Mouse (Mus musculus) intestine, embryonic 15.5 days (tissue): ENCODE measurements around the gene Fam172a. TPM values are rescaled to one million over a fixed set of nuclear protein-coding genes. Genes with fewer than 3 reads are reported as not detected.

Experiments
- ATAC-seq: fragments of 200-750 bp; cut with Nextera tagmentation; 2 replicates; pipeline ENCODE4 v1.8.0; 2017; ENCODE audit warnings: moderate TSS enrichment, moderate library complexity
- H3K27ac ChIP-seq: fragments of 300-500 bp; sonication (generic); 2 replicates; pipeline ENCODE4 v1.5.1; 2015; ENCODE audit warnings: mild to moderate bottlenecking, inconsistent platforms
- H3K27me3 ChIP-seq: fragments of 300-500 bp; sonication (generic); replicated peaks from 2 replicates; pipeline ENCODE4 v1.6.1; 2015; ENCODE audit warnings: inconsistent platforms
- H3K36me3 ChIP-seq: fragments of 300-500 bp; sonication (generic); 2 replicates; pipeline ENCODE4 v1.6.1; 2015; ENCODE audit warnings: inconsistent platforms
- H3K4me1 ChIP-seq: fragments of 300-500 bp; sonication (generic); replicated peaks from 2 replicates; pipeline ENCODE4 v1.6.1; 2015; ENCODE audit warnings: inconsistent platforms
- H3K4me2 ChIP-seq: fragments of 300-500 bp; sonication (generic); replicated peaks from 2 replicates; pipeline ENCODE4 v1.6.1; 2015; ENCODE audit warnings: mild to moderate bottlenecking, inconsistent platforms
- H3K4me3 ChIP-seq: fragments of 300-500 bp; sonication (generic); replicated peaks from 2 replicates; pipeline ENCODE4 v1.5.1; 2015; ENCODE audit warnings: inconsistent platforms
- H3K9ac ChIP-seq: fragments of 300-500 bp; sonication (generic); 2 replicates; pipeline ENCODE4 v1.6.1; 2015; ENCODE audit warnings: inconsistent platforms
- H3K9me3 ChIP-seq: fragments of 300-500 bp; sonication (generic); 2 replicates; pipeline ENCODE4 v1.6.1; 2016; ENCODE audit warnings: inconsistent platforms
- WGBS: fragments of 180-500 bp; shearing (Covaris S2); methylation state at CpG from one replicate; pipeline ENCODE4 v1.1.7; 2015; 5-methylcytosine and 5-hydroxymethylcytosine counted together
- polyA plus RNA-seq: library from polyadenylated mRNA; unstranded; fragments of >200 nt; fragmentation: Nextera tagmentation; extraction: Ambion mirVana; gene quantifications from 2 replicates; pipeline ENCODE4 v1.2.1, GENCODE M21; 2015

Fam172a gene
- polyA plus RNA-seq, 1 experiment from 2014 or later: 30.9 TPM

GRCm38 (mm10) chr13:78198871-78199641 lies 497.2 kb downstream of the Fam172a start:
- Histone ChIP-seq H3K36me3 (no peaks in the 10 kb centered on the region), H3K27ac (peak overlapping the region; percentile 82), H3K4me1 (peaks cover 15% of the 10 kb centered on the region), H3K9ac (peak overlapping the region; percentile 68), H3K4me3 (peak overlapping the region; percentile 67), H3K4me2 (peak overlapping the region; percentile 94), H3K9me3 (no peaks in the 10 kb centered on the region), H3K27me3 (peaks cover 39% of the 10 kb centered on the region)
- under 1% methylated on average over 81 of the region's 92 CpGs for WGBS
- ATAC-seq: peak; percentile 50

- Histone ChIP-seq H3K27ac (peak within 1 kb of the TSS; percentile 82), H3K4me1 (peaks cover 14% of the 10 kb centered on the region), H3K9ac (peak within 1 kb of the TSS; percentile 68), H3K27me3 (peaks cover 41% of the 10 kb centered on the region), H3K4me3 (peak within 1 kb of the TSS; percentile 67), H3K4me2 (peak within 1 kb of the TSS; percentile 94), H3K9me3 (no peaks in the 10 kb centered on the region), H3K36me3 (no peaks in the 10 kb centered on the region)
- WGBS: under 1% methylated on average over 14 of the region's 14 CpGs
- ATAC-seq: no peak
Measured at GRCm38 (mm10) chr13:78199642-78200160, 497.9 kb downstream of the Fam172a start, which contains the start of gene Nr2f1. TSS of gene Nr2f1 (minus strand) at chr13:78199757.

GRCm38 (mm10) chr13:78200407-78200806 lies 498.6 kb downstream of the Fam172a start:
- Histone ChIP-seq H3K27ac (no peak overlapping the region), H3K9me3 (no peaks in the 10 kb centered on the region)
- under 1% methylated on average over 9 of the region's 9 CpGs for whole genome bisulfite sequencing

GRCm38 (mm10) chr13:78200991-78201870 lies 499.4 kb downstream of the Fam172a start:
- Histone ChIP-seq H3K4me3 (peak overlapping the region; percentile 44), H3K27me3 (peaks cover 34% of the 10 kb centered on the region), H3K9ac (no peak overlapping the region), H3K27ac (no peak overlapping the region), H3K4me1 (peaks cover 7% of the 10 kb centered on the region; the same call in 1 of the 2 replicates), H3K36me3 (no peaks in the 10 kb centered on the region), H3K9me3 (no peaks in the 10 kb centered on the region), H3K4me2 (peak overlapping the region; percentile 94)
- WGBS: 2% methylated on average over 28 of the region's 30 CpGs
- peak; percentile 65 for ATAC-seq

More at GRCm38 (mm10) chr13:78200407-78200806, 498.6 kb downstream of the Fam172a start:
- Histone ChIP-seq H3K4me3 (peak overlapping the region; percentile 27), H3K4me2 (peak overlapping the region; percentile 94), H3K27me3 (peaks cover 36% of the 10 kb centered on the region), H3K9ac (no peak overlapping the region), H3K36me3 (no peaks in the 10 kb centered on the region), H3K4me1 (peaks cover 7% of the 10 kb centered on the region)
- peak; percentile 16; the same call in 1 of the 2 replicates for ATAC-seq

- no peak for ATAC-seq
- no peak overlapping the region for H3K27ac ChIP-seq
Measured at GRCm38 (mm10) chr13:78201871-78202565, 500.2 kb downstream of the Fam172a start.

GRCm38 (mm10) chr13:78202574-78203347 lies 500.9 kb downstream of the Fam172a start:
- peak overlapping the region; percentile 45 for H3K27ac ChIP-seq
- ATAC-seq: peak; percentile 3; the same call in 1 of the 2 replicates

More at GRCm38 (mm10) chr13:78201871-78202565, 500.2 kb downstream of the Fam172a start:
- Histone ChIP-seq H3K4me2 (peak overlapping the region; percentile 94), H3K27me3 (peaks cover 34% of the 10 kb centered on the region), H3K9ac (no peak overlapping the region), H3K4me1 (peaks cover 7% of the 10 kb centered on the region; the same call in 1 of the 2 replicates), H3K9me3 (no peaks in the 10 kb centered on the region), H3K4me3 (peak overlapping the region; percentile 44), H3K36me3 (no peaks in the 10 kb centered on the region)
- WGBS: 2% methylated on average over 22 of the region's 22 CpGs

GRCm38 (mm10) chr13:78203348-78204061 lies 501.7 kb downstream of the Fam172a start:
- Histone ChIP-seq H3K27me3 (peaks cover 35% of the 10 kb centered on the region), H3K4me2 (peak overlapping the region; percentile 94), H3K9me3 (no peaks in the 10 kb centered on the region), H3K4me3 (peak overlapping the region; percentile 44), H3K9ac (peak overlapping the region; percentile 28), H3K4me1 (0 out of 2 replicates have a peak, but pooled peaks cover 7% of the 10 kb centered on the region), H3K36me3 (no peaks in the 10 kb centered on the region), H3K27ac (peak overlapping the region; percentile 66)
- ATAC-seq: peak; percentile 33
- WGBS: 1% methylated on average over 36 of the region's 37 CpGs

More at GRCm38 (mm10) chr13:78202574-78203347, 500.9 kb downstream of the Fam172a start:
- under 1% methylated on average over 47 of the region's 47 CpGs for WGBS
- H3K4me3 ChIP-seq: peak overlapping the region; percentile 44
- peaks cover 7% of the 10 kb centered on the region; the same call in 1 of the 2 replicates for H3K4me1 ChIP-seq
- peak overlapping the region; percentile 94 for H3K4me2 ChIP-seq
- peak overlapping the region; percentile 28 for H3K9ac ChIP-seq
- no peaks in the 10 kb centered on the region for H3K9me3 ChIP-seq
- peaks cover 35% of the 10 kb centered on the region for H3K27me3 ChIP-seq
- H3K36me3 ChIP-seq: no peaks in the 10 kb centered on the region

- Histone ChIP-seq H3K36me3 (no peaks in the 10 kb centered on the region), H3K27ac (no peak overlapping the region), H3K4me2 (no peak overlapping the region), H3K4me3 (no peak overlapping the region), H3K27me3 (peaks cover 50% of the 10 kb centered on the region), H3K9me3 (no peaks in the 10 kb centered on the region), H3K9ac (no peak overlapping the region), H3K4me1 (peaks cover 9% of the 10 kb centered on the region; the same call in 1 of the 2 replicates)
- ATAC-seq: no peak
Measured at GRCm38 (mm10) chr13:78205426-78205825, 503.6 kb downstream of the Fam172a start.

GRCm38 (mm10) chr13:78206891-78207430 lies 505.1 kb downstream of the Fam172a start:
- Histone ChIP-seq H3K36me3 (no peaks in the 10 kb centered on the region), H3K4me2 (no peak overlapping the region), H3K27ac (no peak overlapping the region), H3K4me1 (peaks cover 12% of the 10 kb centered on the region), H3K27me3 (peaks cover 60% of the 10 kb centered on the region), H3K9ac (no peak overlapping the region), H3K4me3 (no peak overlapping the region), H3K9me3 (no peaks in the 10 kb centered on the region)
- no peak for ATAC-seq
- WGBS: 57% methylated on average over 7 of the region's 7 CpGs
